Mouse (Mus musculus) naive thymus-derived CD4-positive, alpha-beta T cell, adult 5 months (primary cell): Measurements from ENCODE around the gene Nrgn. TPM values are rescaled to one million over a fixed set of nuclear protein-coding genes. Genes with fewer than 3 reads are reported as not detected.

Source experiments
- polyA plus RNA-seq: library from polyadenylated mRNA; unstranded; fragments of 100-300 nt; shearing (Covaris generic); gene quantifications from one replicate; pipeline ENCODE4 v1.2.1, GENCODE M21; 2017

Nrgn gene
- polyA plus RNA-seq: not detected

DNA sequence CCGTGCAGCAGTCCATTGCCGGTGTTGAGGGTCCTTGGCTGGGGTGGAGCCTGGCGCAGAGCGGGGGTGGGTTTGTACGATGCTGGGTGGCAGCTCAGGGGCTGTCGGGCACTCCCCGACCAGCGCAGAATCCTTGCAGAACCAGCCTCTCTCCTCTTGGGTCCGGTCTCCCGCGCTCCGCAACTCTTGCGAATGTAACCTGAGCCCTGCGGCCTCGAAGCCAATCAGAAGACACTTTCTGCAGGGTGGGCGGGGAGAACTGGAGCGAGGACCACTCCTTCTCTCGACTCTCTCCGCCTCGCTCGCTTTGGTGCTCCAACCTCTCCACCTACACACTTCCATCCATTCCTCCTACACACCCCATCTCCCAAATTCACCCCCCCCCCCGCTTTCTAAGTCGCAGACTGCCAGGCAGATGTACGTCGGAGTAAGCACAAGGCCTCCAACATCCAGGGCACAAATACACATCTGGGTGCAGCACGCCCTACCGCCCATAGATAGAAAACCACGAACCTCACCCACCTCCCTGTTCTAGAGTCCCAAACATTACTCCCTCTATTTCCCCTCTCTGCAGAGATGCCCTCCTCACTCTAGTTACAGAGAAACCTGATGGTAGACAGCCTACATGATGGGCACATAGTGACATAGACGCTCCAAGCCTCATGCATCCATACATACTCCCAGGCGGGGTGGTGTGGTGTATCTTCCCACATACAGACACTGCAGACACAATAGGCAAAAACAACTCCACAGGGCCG is at the start of gene Nrgn:
Gene Nrgn (minus strand): TSS at position 369 of the 758 bp plus-strand sequence.

GRCm38 (mm10) chr9:37554838-37555748 is 2.4 kb upstream of the Nrgn start, which contains the start of gene Siae:
TSS of gene Siae (plus strand) at chr9:37555698.

GRCm38 (mm10) chr9:37539170-37540025 is 13.3 kb downstream of the Nrgn start, which contains the start of gene Vsig2:
TSS of gene Vsig2 (plus strand) at chr9:37539255.

DNA sequence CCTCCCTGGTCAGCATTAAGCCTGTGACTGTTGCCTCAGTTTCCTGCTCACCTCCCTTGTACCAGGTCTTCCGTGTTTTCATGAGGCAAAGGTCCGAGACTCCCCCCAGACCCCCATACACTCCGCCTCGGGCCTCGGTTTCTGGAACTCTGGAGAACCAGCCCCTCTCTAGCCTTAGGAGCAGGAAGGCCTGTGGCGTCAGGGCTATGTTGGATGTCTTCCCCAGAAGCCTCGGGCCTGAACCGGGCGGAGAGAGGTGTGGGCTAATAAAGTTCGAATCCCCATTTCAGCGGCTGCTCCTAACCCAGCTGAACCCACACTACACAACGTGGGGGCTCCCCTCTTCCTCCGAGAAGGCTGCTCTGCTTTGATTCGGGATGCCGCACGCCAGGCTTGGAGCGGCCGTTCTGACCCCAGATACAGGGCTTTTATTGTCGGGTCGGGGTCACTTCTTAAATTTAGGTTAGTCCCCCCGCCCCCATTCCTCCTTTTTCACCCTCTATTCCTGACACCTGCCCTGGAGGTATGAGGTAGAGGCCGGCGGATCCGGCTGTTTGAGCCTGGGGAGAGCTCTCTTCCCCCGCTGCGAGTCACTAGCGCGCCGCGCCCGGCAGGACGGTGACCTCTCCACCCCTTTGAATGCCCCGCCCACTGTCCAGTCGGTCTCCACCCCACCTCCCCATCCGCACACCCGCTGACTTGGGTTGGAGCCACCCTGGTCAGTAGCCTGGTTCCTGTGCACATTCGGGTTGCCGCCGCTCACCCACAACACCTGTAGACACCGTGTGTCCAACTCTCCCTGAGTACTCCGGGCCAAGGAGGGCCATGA is 25.1 kb downstream of the Nrgn start, which contains the start of gene Esam:
Gene Esam (plus strand): TSS at position 683 of the 829 bp plus-strand sequence.

Other genes with a start within 250 kb of the Nrgn start
- 6.8 TPM for gene Ccdc15, start 204.5 kb downstream of the Nrgn start, polyA plus RNA-seq
- not detected for gene Hepacam, start 185.6 kb downstream of the Nrgn start, polyA plus RNA-seq
- not detected for gene Robo4, start 151.0 kb downstream of the Nrgn start, polyA plus RNA-seq
- gene Robo3, start 119.7 kb downstream of the Nrgn start, polyA plus RNA-seq: not detected
- gene Msantd2, start 63.6 kb downstream of the Nrgn start, polyA plus RNA-seq: 36.4 TPM
- not detected for gene Esam, start 24.8 kb downstream of the Nrgn start, polyA plus RNA-seq
- gene Vsig2, start 13.6 kb downstream of the Nrgn start, polyA plus RNA-seq: not detected
- 8.1 TPM for gene Siae, start 2.8 kb upstream of the Nrgn start, polyA plus RNA-seq
- gene Spa17, start 60.8 kb upstream of the Nrgn start, polyA plus RNA-seq: not detected
- 115 TPM for gene Tbrg1, start 104.4 kb upstream of the Nrgn start, polyA plus RNA-seq
- not detected for gene Panx3, start 116.3 kb upstream of the Nrgn start, polyA plus RNA-seq
- 0.24 TPM for gene Olfr160, start 163.3 kb upstream of the Nrgn start, polyA plus RNA-seq
- 0.34 TPM for gene Olfr874, start 192.2 kb upstream of the Nrgn start, polyA plus RNA-seq
- gene Olfr875, start 219.0 kb upstream of the Nrgn start, polyA plus RNA-seq: not detected